Mouse (Mus musculus): Measurements from ENCODE around the gene Cd1d1.

Gene Cd1d1

DNA sequence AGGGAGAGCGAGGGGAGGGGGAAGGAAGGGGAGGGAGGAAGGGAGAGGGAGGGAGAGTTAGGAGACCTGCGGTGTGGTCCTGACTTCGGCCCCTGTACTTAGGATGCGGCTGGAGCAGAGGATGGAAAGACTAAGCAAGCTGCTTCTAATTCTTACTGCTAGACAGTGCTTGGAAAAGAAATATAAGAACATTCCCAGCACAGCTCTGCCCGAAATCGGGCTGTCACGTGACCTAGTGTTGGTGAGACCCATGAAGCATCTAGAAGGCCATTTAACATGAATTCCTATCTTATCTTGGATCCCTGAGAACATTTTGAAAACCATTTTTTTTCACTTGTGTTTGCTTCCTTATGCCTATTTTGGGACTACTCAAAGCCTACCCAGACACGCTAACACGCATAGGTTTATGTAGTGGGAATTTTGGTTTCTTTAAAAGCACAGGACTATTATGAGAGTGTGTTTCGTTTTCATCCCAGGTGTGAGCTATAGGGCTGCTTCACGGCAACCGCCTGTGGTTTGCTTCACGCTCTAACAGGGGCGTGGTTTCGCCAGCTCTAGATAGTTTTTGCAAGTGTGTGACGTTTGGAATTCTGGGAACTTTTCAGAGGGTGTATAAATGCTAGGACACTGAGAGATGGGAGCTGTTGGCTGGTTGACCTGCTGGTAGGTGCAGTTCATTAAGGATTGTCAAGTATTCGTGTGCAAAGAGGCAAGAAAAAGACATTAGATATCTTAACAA is 38.4 kb downstream of the Cd1d1 start:
- DNase-seq, result no peak

DNA sequence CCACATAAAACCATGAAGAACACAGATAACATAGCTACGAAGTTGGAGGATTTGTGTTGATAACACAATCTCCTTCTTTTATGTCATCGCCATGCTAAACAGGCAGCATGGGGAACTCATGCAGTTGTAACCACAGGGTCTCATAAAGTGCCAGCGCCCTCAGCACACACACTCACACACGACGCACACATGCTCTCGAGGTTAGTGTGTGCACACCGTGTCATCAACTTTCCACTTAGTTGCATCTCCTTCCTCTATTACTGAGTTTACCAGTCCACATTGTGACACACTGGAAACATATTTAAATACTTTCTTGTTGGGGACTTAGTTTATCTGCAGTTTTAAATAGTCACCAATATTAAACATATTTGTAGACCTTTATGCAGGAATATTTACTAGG is 40.2 kb downstream of the Cd1d1 start:
- no peak for DNase-seq

DNA sequence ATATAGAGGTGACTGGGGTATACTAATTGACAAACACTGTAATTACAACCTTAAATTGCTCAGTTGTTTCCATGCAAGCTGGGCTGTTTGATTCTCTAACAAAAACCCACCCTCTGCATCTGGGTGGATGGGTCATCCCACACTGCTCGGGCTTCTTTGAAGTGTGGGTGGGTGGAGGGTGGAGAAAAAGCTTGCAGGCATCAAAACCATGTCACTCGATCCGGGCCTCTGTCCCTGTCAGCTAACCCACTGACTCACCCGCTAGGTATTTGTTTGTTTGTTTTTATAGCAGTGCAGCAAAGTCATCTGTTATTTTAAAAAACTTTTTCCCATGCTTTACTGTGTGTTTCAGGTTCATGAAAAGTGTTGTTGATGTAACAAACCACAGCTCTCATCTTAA is 43.9 kb downstream of the Cd1d1 start:
- DNase-seq, result no peak

DNA sequence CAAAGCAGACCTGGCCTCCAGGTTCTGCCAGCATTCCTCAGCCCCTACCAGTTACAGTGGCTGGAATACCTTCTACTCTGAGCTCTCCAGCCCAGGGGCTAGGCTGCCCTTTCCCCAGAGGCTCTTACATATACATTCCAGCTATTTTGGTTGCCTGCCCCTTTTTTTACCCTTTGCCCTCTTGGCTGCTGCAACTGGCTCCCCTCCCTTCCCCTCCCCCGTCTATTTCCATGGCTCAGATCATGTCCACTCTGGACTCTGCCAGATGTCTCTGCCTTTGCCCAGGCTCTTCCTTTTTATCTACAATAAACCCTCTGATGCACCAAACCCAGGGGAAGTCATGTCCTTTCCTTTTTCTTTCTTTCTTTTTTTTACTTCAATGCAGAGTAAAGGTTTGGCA is 44.7 kb downstream of the Cd1d1 start:
- no peak for DNase-seq

DNA sequence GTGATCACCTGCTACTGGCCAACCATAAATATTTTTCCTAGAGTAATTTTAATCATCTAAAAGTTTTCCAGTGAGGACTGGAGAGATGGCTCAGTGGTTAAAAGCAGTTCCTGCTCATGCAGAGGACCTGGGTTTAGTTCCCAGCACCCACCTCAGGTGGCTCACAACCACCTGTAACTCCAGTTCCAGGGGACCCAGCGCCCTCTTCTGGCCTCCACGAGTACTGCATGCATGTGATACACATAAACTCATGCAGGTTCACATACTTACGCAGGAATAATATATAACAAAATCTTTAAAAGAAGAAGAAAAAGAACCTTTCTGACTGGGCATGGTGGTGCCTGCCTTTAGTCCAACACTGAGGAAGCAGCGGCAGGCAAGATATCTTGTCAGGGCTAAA is 45.4 kb downstream of the Cd1d1 start:
- DNase-seq, result no peak

DNA sequence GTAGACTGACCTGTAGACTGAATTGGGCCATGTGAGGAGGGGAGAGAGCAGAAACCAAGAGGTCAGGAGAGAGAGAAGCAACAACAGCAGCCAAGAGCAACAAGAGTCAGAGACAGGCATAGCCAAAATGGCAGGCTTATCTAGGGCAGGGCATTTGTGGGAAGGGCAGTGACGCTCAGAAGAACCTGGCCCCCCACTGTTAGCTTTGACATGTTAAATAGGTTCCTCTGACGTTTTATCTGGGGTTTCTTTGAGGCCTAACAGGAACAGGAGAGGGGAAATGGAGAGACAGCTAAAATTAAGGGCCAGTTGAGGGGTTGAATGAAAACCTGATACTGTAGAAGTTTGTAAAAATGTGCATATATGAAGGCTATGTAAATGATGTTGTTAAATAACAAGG is 48.6 kb downstream of the Cd1d1 start:
- no peak for DNase-seq
